Mouse (Mus musculus) bone marrow macrophage, adult 2 months (primary cell): Measurements from ENCODE around the gene Mid1.

ENCODE experiments used
- CTCF ChIP-seq: IDR thresholded peaks from 2 replicates; pipeline ENCODE4 v1.5.1; 2012; ENCODE audit warnings: low read depth, mild to moderate bottlenecking, low read length, moderate library complexity
- POLR2A ChIP-seq: IDR thresholded peaks from 2 replicates; pipeline ENCODE4 v1.6.1; 2012; ENCODE audit warnings: mild to moderate bottlenecking, low read depth, low read length, borderline replicate concordance

- TF ChIP-seq CTCF, result no peak
- no peak for TF ChIP-seq POLR2A
Measured at GRCm38 (mm10) chrX:169805791-169806190, 120.8 kb downstream of the Mid1 start.
